Mouse (Mus musculus) bone marrow macrophage, adult 2 months (primary cell): ENCODE results near the gene Olfr417.

ENCODE experiments used
- CTCF ChIP-seq: IDR thresholded peaks from 2 replicates; pipeline ENCODE4 v1.5.1; 2012; ENCODE audit warnings: low read depth, mild to moderate bottlenecking, low read length, moderate library complexity
- POLR2A ChIP-seq: IDR thresholded peaks from 2 replicates; pipeline ENCODE4 v1.6.1; 2012; ENCODE audit warnings: mild to moderate bottlenecking, low read depth, low read length, borderline replicate concordance

- TF ChIP-seq POLR2A (no peak), CTCF (no peak)
These were observed 58.0 kb downstream of the Olfr417 start for GRCm38 (mm10) chr1:174422959-174423358.
